Mouse (Mus musculus) embryonic fibroblast, embryonic 13.5 days (primary cell): ENCODE measurements at regions not wholly inside any gene's neighbourhood (a gene's known extent, or its start where the extent isn't known, plus 50 kb on each side); places are given as distances from the start of the nearest gene placed in this dataset.

ENCODE experiments used
- H3K27ac ChIP-seq: 2 replicates; pipeline ENCODE4 v1.5.1; 2012; ENCODE audit warnings: low read length, control low read depth, inconsistent platforms; ENCODE audit not compliant: insufficient read depth
- H3K4me1 ChIP-seq: 2 replicates; pipeline ENCODE4 v1.6.1; 2011; ENCODE audit warnings: low read length; ENCODE audit not compliant: control insufficient read depth, insufficient read depth
- H3K4me3 ChIP-seq: 2 replicates; pipeline ENCODE4 v1.5.1; 2011; ENCODE audit warnings: mild to moderate bottlenecking, control low read depth, low read length; ENCODE audit not compliant: insufficient read depth
- CTCF ChIP-seq: IDR thresholded peaks from 2 replicates; pipeline ENCODE4 v1.5.1; 2011; ENCODE audit warnings: mild to moderate bottlenecking, control low read depth, low read length, moderate library complexity, borderline replicate concordance; ENCODE audit not compliant: insufficient read depth
- POLR2A ChIP-seq: IDR thresholded peaks from 2 replicates; pipeline ENCODE4 v1.6.1; 2011; ENCODE audit warnings: low read depth, mild to moderate bottlenecking, control low read depth, low read length, moderate library complexity

GRCm38 (mm10) chr12:50808731-50809281 lies 159.9 kb upstream of the Prkd1 start:
- Histone ChIP-seq H3K27ac (no peak overlapping the region), H3K4me3 (no peak overlapping the region), H3K4me1 (no peaks in the 10 kb centered on the region)
- TF ChIP-seq POLR2A (no peak), CTCF (no peak)

DNA sequence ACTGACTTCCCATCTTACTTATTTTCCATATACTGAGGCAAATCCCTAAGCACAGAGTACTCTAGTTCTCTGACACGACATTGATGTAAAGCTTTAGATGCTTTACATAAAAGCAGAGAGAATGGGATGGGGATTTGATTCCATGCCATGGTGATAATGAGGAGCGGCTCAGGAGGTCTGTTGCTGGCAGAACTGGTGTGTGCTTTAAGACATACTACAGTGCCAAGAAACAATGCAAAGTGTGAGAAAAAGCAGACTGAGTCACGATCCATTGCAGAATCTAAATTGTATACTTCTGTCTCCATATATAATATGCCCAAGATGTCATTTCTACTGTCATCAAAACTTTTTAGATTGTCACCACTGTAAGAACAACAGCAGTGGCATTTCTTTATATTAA lies 155.5 kb upstream of the Prkd1 start:
- H3K4me1 ChIP-seq = no peaks in the 10 kb centered on the region
- no peak for TF ChIP-seq POLR2A
- TF ChIP-seq CTCF = no peak
- no peak overlapping the region for H3K4me3 ChIP-seq
- H3K27ac ChIP-seq = no peak overlapping the region

DNA sequence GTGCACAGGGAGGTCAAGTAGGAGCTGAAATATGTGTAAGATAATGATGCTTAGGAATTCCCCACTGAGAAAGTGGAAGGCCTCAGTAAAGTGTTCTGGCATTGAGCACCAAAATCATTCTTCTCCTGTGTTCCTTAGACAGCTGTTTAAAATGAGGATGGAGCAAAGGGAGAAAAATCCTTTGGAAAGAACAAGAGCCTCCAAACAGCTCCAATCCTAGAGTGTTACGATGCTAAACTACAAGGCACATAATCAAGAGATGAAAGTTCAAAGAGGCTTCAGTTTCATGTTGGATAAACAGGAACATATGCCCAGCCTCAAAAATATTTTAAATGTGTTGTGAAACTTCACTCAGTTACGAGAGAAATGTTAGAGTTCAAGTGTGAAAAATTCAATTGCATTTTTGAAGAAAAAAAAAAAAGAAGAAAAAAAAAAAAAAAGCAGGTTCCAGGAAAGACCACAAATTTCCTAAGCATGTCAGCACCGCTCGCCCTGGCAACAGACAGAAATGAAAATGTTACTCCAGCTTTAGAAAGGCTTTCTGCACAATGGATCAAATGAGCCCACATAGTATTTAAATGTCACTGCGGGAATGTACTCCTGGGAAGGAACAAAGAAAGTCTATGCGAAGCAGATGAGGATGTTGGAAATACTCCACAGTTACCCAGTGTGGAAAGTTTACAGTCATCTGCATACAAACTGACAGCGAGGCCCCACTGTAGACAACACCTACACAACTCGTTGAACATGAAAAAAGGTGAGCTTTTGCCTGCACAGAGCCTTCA lies 116.5 kb upstream of the Prkd1 start:
- Histone ChIP-seq H3K27ac (peak overlapping the region; percentile 97), H3K4me1 (peaks cover 5% of the 10 kb centered on the region), H3K4me3 (no peak overlapping the region)
- TF ChIP-seq CTCF (no peak), POLR2A (no peak)

DNA sequence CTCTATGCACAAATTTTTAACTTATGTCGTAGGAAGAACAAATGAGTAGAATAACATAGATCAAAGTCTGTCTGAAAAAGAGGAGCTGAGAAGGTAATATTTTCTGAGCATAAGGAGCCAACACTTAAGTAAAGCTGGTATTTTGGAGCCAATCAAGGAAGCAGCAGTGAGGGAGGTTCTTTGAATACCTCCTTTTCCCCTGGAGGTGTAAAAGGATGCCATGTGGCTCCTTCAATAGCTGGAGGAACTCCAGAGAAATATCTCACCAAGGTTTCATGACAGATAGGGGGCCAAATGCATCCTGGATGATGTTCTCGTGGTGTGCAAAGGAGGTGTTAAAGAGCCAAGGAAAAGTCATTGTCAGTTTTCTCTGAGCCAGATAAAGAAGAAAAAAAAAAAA lies 115.6 kb upstream of the Prkd1 start:
- H3K4me1 ChIP-seq = peaks cover 5% of the 10 kb centered on the region
- TF ChIP-seq CTCF (no peak), POLR2A (no peak)
- no peak overlapping the region for H3K4me3 ChIP-seq
- H3K27ac ChIP-seq = peak overlapping the region; percentile 82; the same call in 1 of the 2 replicates

- Histone ChIP-seq H3K27ac (no peak overlapping the region), H3K4me3 (no peak overlapping the region), H3K4me1 (no peaks in the 10 kb centered on the region)
- TF ChIP-seq CTCF = no peak
- no peak for TF ChIP-seq POLR2A
Observed at GRCm38 (mm10) chr12:50734135-50734534, 85.2 kb upstream of the Prkd1 start.

GRCm38 (mm10) chr12:50712615-50713014 lies 63.7 kb upstream of the Prkd1 start:
- H3K4me1 ChIP-seq = no peaks in the 10 kb centered on the region
- H3K27ac ChIP-seq = no peak overlapping the region
- no peak overlapping the region for H3K4me3 ChIP-seq
- TF ChIP-seq CTCF (no peak), POLR2A (no peak)

- TF ChIP-seq CTCF = no peak
- TF ChIP-seq POLR2A = no peak
- H3K4me1 ChIP-seq = no peaks in the 10 kb centered on the region
- H3K27ac ChIP-seq = no peak overlapping the region
- H3K4me3 ChIP-seq = no peak overlapping the region
Observed at GRCm38 (mm10) chr12:50709000-50709788, 60.3 kb upstream of the Prkd1 start.

DNA sequence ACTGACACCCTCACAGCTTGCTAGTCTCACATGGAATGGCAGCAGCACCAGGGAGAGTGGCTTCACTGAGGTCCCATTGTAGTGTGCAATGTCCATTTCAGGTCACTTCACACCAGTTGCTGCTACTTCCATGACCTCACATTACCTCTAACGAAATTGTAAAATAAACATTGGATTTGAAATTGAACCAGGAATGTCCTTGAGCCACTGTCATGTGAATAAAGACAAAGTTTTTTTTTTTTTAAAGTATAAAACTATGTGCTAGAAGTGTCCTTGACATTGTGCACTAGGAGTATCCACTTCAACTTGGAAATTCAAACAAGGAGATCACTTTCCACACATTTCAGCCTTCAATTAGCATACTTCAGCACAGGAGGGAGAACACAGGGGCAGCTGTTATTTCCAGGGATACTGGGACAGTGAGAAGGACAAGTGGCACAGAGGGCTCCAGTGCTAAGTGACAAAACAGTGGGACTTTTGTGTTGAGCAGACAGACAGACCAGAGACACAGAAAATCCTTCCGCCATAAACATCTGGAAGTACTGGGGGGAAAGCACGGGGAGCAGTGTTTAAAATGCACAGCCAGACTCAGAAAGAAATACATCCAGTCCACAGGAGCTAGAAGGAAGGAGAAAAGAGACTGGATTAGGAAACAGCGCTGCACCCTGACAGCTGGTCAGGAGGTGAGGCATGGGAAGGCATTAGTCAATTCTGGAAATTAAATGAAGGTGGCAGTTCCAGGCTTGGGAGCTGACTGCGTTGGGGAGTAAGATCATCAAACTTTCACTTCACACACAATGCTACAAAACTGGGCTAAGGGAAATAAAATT lies 49.9 kb upstream of the Prkd1 start:
- no peaks in the 10 kb centered on the region for H3K4me1 ChIP-seq
- no peak overlapping the region for H3K4me3 ChIP-seq
- no peak overlapping the region for H3K27ac ChIP-seq
- TF ChIP-seq CTCF = no peak
- TF ChIP-seq POLR2A = no peak
